Mouse (Mus musculus) adrenal gland, adult 8-10 months (tissue): Measurements from ENCODE around the gene Samd7. TPM values are rescaled to one million over a fixed set of nuclear protein-coding genes. Genes with fewer than 3 reads are reported as not detected.
"Not testable (repeated sequence)": the region's sequence is repeated elsewhere in the genome, so short reads cannot be mapped to it uniquely, and the experiment has no call there.

Source experiments
- DNase-seq: peaks from one replicate; pipeline ENCODE4 v3.0.0; 2022
- total RNA-seq, 4 experiments: library from RNA; stranded (reverse); gene quantifications; 2 replicates each; pipeline ENCODE4 v1.2.4; 2022

Gene Samd7
- total RNA-seq, result not detected

GRCm38 (mm10) chr3:30746006-30746405, at the start of gene Samd7:
Gene Samd7, plus strand, starts transcription at chr3:30746293.
- no peak for DNase-seq

GRCm38 (mm10) chr3:30696346-30696745, 49.7 kb upstream of the Samd7 start:
- peak; percentile 7 for DNase-seq

GRCm38 (mm10) chr3:30697891-30698290, 48.2 kb upstream of the Samd7 start:
- no peak for DNase-seq

- DNase-seq, result not testable (repeated sequence)
These were observed 46.2 kb upstream of the Samd7 start, which contains the start of gene Lrrc31 for GRCm38 (mm10) chr3:30699711-30700505. Gene Lrrc31, minus strand, starts transcription at chr3:30699843.

DNA sequence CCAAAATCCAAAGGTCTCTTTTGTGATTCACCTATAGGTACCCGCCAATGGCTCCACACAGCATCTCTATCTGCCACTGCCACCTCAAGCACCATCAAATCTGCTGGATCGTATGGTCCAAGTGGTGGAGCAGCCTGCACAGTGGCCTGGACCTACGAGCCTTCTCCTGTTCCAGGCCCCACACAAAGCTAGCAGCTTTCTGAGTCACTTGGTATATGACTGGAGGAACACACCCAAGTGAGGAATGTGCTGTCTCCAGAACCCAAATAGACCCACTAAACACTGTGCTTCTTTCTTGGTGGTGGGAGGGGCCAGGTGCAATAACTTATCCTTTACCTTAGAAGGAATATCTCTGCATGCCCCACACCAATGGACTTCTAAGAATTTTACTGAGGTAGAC, 40.1 kb upstream of the Samd7 start:
- DNase-seq, result no peak

- no peak for DNase-seq
These were observed 39.3 kb upstream of the Samd7 start for GRCm38 (mm10) chr3:30706614-30707276.

- DNase-seq, result no peak
These were observed 35.9 kb upstream of the Samd7 start for GRCm38 (mm10) chr3:30710191-30710590.

DNA sequence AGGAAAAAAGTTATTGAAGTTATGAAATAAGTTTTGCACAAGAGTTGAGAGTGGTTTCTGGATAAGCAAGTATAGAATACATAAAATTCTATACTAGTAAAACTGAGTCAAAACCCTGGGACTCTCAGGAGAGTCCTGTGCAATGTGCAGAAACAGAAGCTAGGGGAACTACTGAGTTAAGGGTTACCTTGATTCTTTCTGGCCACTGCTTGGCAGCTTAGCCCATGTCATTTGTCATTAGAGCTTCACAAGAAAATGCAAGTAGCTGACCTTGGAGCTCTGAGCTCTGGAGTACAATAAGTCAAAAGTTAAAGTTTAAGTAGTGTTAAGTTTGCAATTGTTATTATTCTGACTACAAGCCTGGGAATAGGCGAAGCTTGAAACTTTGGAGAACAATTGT, 32.8 kb upstream of the Samd7 start:
- DNase-seq, result peak; percentile 14

- DNase-seq, result no peak
These were observed 27.4 kb upstream of the Samd7 start for GRCm38 (mm10) chr3:30718649-30719048.

DNA sequence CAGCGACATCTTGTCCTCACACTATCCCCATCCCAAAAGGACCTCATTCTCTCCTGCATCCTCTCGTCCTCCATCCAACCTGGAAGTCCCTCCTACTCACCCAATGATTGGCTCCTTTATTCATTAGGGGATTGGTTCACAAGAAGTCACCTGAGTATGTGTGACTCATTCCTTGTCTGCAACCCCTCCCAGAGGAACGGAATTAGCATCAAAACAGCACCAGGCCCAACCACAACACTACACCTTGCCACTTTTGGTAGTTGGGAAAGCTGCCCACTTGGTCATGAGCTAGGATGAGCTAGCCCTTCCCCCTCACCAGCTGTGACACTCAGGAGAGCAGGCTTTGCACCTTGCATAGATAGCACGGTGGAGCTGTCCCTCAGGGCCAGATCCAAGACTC, 24.1 kb upstream of the Samd7 start:
- DNase-seq, result no peak

GRCm38 (mm10) chr3:30722461-30722860, 23.6 kb upstream of the Samd7 start:
- no peak for DNase-seq

- DNase-seq, result no peak
These were observed 22.9 kb upstream of the Samd7 start for GRCm38 (mm10) chr3:30723179-30723578.

DNA sequence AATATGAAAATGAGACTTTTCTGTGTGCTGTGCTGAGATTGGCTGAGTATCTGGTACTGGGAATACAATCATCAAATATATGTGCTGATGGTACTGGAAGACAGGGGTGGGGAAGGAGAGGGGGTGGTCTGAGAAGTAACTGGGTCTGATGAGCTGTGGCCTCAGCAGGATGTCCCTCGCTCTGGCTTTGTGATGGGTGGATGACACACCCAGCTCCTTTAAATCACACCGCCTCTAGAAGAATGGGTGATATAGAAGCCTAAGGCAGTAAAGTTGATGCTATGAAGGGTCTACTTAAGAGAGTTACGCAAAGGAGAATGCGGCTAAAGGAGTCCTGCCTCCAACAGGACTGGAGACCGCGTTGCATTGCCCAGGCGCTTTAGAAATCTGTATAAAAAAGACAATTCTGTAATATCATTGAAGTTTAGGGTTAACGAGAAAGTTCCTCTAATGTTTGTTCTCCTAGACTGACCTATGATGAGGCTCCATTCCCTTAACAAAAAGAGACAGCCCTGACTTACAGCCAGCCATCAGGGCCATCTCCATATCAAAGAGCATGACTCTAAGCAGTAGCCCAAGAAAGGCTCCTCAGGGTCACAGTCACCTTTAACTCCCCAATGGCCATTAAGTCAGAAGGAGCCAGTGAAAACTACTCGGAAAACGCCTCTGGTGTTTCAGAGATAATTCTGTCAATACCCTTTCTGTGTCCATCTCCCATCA, 21.8 kb upstream of the Samd7 start:
- no peak for DNase-seq

DNA sequence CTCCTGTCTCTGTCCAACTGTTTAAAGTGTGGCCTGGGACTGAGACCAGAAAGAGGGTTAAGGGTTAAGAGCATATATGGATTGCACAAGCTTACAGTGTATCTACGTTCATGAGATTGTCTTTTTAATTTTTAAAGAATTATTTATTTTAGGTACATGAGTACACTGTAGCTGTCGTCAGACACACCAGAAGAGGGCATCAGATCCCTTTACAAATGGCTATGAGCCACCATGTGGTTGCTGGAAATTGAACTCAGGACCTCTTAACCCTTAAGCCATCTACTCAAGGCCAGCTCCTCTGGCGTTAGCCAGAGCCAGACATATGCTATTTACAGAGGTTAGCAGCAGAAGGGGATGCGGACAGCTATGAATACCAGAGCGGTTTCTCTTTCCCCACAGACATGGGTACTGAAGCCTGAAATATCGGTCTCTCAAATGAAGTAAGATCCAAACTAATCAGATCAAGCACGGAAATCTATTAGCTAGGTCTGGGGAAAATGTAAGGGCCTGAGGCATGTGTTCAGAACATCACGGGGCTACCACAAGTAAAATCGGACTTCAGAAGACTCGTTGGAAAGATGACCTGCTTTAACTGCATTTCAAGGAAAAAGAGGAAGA, 21.1 kb upstream of the Samd7 start:
- no peak for DNase-seq

- DNase-seq, result no peak
These were observed 20.6 kb upstream of the Samd7 start for GRCm38 (mm10) chr3:30725514-30725913.

- peak; percentile 15 for DNase-seq
These were observed 18.9 kb upstream of the Samd7 start for GRCm38 (mm10) chr3:30727209-30727608.

DNA sequence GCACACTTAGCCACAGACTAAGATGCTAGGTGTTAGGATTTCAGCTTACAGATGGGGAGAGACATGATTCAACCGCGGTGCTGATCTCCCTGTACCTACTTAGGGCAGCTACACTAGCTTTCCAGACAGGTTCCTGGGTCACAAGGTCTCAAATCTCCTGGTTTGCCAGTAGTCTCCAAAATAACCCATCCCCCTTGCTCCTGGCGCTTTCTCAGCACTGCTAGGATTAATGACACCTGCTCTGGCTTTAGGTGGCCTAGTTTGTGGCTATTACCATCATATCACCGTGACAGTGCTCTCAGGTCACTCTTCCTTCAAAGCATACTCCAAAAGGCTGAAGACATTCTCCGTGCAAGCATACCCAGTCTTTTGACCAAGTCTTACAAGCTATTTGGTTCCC, 17.0 kb upstream of the Samd7 start:
- DNase-seq, result no peak

GRCm38 (mm10) chr3:30736809-30737208, 9.3 kb upstream of the Samd7 start:
- DNase-seq, result no peak

DNA sequence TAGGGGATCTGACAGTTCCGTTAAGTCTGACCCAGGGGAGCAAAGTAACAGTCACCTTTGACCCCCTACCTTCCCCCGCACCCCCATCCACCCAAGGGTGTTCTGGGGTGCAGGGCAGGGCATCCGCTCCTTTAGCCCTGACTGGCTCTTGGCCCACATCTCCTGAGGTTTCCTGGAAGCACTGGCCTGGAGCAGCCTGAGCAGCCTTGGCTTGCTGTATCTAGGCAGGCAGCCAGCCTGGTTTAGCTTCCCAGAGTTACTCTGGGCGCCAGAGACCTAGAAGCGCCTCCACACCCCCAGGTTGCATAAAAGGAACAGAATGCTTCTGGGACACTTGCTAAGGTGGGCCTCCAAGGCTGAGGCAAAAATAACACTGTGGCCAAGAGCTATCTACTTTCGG, 4.8 kb upstream of the Samd7 start:
- peak; percentile 20 for DNase-seq

GRCm38 (mm10) chr3:30742891-30743290, 3.2 kb upstream of the Samd7 start:
- no peak for DNase-seq

- DNase-seq, result no peak
These were observed 2.2 kb downstream of the Samd7 start for GRCm38 (mm10) chr3:30748316-30748715.

- DNase-seq, result no peak
These were observed 8.6 kb downstream of the Samd7 start for GRCm38 (mm10) chr3:30754696-30755095.

DNA sequence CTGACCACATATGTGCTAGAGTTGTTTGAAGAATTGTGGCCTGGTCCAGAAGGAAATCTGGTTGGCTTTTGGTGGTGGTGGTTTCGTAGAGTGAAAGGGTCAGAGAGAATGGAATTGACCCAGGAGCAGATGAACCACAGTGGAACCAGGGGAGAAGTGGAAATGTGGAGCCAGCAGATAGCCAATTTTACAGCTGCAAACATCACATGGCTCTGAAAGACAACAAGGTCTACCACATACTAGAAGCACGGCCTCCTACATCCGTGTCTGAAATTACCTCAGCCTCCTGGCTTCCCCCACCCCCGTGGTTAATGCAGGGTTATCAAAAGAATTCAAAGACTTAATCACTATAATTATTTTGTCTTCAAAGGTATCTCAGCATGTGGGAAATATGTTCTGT, 18.8 kb downstream of the Samd7 start:
- DNase-seq, result no peak
